Mouse (Mus musculus): Measurements from ENCODE around the gene Lmo4. TPM values are rescaled to one million over a fixed set of nuclear protein-coding genes. Genes with fewer than 3 reads are reported as not detected.

The Lmo4 gene
- total RNA-seq (2021), result 10 to 100 TPM; 53.7 to 95.9 TPM
- long read RNA-seq, experiment 1, transcript Lmo4-201 (5 exons, 1,669 nt), result major isoform, 16 of 98 reads
- long read RNA-seq, experiment 1, partial matches to known transcripts, result 54 of 98 reads
- long read RNA-seq, experiment 1, other reads (novel, unspliced or antisense), result 25 of 98 reads
- long read RNA-seq, experiment 2, transcript Lmo4-201 (5 exons, 1,669 nt), result major isoform, 10 of 26 reads
- long read RNA-seq, experiment 2, partial matches to known transcripts, result 0 of 26 reads
- long read RNA-seq, experiment 2, other reads (novel, unspliced or antisense), result 14 of 26 reads

- DNase-seq, result peak; percentile 92 to 95
Observed at GRCm38 (mm10) chr3:144204413-144205311, at the start of gene Lmo4. Gene Lmo4 (minus strand): TSS chr3:144205220.

GRCm38 (mm10) chr3:144254281-144254680 lies 49.3 kb upstream of the Lmo4 start:
- no peak for DNase-seq

GRCm38 (mm10) chr3:144253018-144253417 lies 48.0 kb upstream of the Lmo4 start:
- no peak for DNase-seq

- DNase-seq, result no peak
Observed at GRCm38 (mm10) chr3:144252109-144252508, 47.1 kb upstream of the Lmo4 start.

GRCm38 (mm10) chr3:144242025-144242673 lies 37.1 kb upstream of the Lmo4 start:
- peak; percentile 78 to 84 for DNase-seq

- DNase-seq, result peak in 1 of 2 experiments; percentile 22
Observed at GRCm38 (mm10) chr3:144241161-144241560, 36.1 kb upstream of the Lmo4 start.

GRCm38 (mm10) chr3:144238482-144238881 lies 33.5 kb upstream of the Lmo4 start:
- no peak for DNase-seq

GRCm38 (mm10) chr3:144232347-144233008 lies 27.5 kb upstream of the Lmo4 start:
- no peak for DNase-seq

GRCm38 (mm10) chr3:144231931-144232330 lies 26.9 kb upstream of the Lmo4 start:
- no peak for DNase-seq

- no peak for DNase-seq
Observed at GRCm38 (mm10) chr3:144231419-144231818, 26.4 kb upstream of the Lmo4 start.

- DNase-seq, result no peak
Observed at GRCm38 (mm10) chr3:144230016-144230415, 25.0 kb upstream of the Lmo4 start.

- no peak for DNase-seq
Observed at GRCm38 (mm10) chr3:144229312-144229711, 24.3 kb upstream of the Lmo4 start.

- DNase-seq, result no peak
Observed at GRCm38 (mm10) chr3:144225456-144226240, 20.6 kb upstream of the Lmo4 start.

- DNase-seq, result no peak
Observed at GRCm38 (mm10) chr3:144224594-144224993, 19.6 kb upstream of the Lmo4 start.

- DNase-seq, result no peak
Observed at GRCm38 (mm10) chr3:144223377-144224105, 18.5 kb upstream of the Lmo4 start.

GRCm38 (mm10) chr3:144222381-144222780 lies 17.4 kb upstream of the Lmo4 start:
- DNase-seq, result no peak

- DNase-seq, result peak; percentile 34 to 68
Observed at GRCm38 (mm10) chr3:144207498-144207897, 2.5 kb upstream of the Lmo4 start.

GRCm38 (mm10) chr3:144206942-144207341 lies 1.9 kb upstream of the Lmo4 start:
- DNase-seq, result no peak

GRCm38 (mm10) chr3:144206261-144206660 lies 1.2 kb upstream of the Lmo4 start:
- DNase-seq, result no peak

- peak; percentile 96 to 97 for DNase-seq
Observed at GRCm38 (mm10) chr3:144205351-144206153, 532 bp upstream of the Lmo4 start.
